In genomic region chr10:61534371-61535101, GRCm38 (mm10) we compare ENCODE assay signal across 8 mouse cellular contexts. TPM values are rescaled to one million over a fixed set of nuclear protein-coding genes. Genes with fewer than 3 reads are reported as not detected.
DNase-seq lines count a peak whose midpoint lies in the region; ATAC-seq lines count a peak whose summit lies in the region.

No protein-coding gene starts in this region.

- H3K27ac ChIP-seq in forebrain, embryonic 13.5 days, result peak overlapping the region; percentile 95
- H3K27ac ChIP-seq in midbrain, embryonic 11.5 days (ENCODE audit: low read depth, low read length), result peak overlapping the region; percentile 90

- peak; percentile 11 for DNase-seq in 416B (ENCODE audit: low read depth)
- DNase-seq in T-cell, adult 2 months (ENCODE audit: low spot score), result peak; percentile 7
- peak; percentile 23 to 28 for DNase-seq in kidney, postnatal 36 days
- DNase-seq in midbrain, embryonic 11.5 days (ENCODE audit: low spot score, missing footprints), result peak; percentile 93
- no peak for DNase-seq in ovary, postnatal 14 days (ENCODE audit: low spot score)
- no peak for DNase-seq in thymus, postnatal 10 days (ENCODE audit: low spot score in 2 of 2)
- DNase-seq in thymus, postnatal 14 days, result no peak

- peak overlapping the region; percentile 47 for H3K9ac ChIP-seq in forebrain, embryonic 13.5 days
- peak overlapping the region; percentile 51 for H3K9ac ChIP-seq in midbrain, embryonic 11.5 days (ENCODE audit: low read length)

- H3K4me3 ChIP-seq in forebrain, embryonic 13.5 days, result no peak overlapping the region
- no peak overlapping the region for H3K4me3 ChIP-seq in midbrain, embryonic 11.5 days (ENCODE audit: low read depth, low read length)

- WGBS in forebrain, embryonic 13.5 days, result 23% methylated on average over 3 of the region's 3 CpGs
- WGBS in midbrain, embryonic 11.5 days, result 70% methylated on average over 3 of the region's 3 CpGs

- H3K4me1 ChIP-seq in forebrain, embryonic 13.5 days, result peaks cover 58% of the 10 kb centered on the region
- peaks cover 32% of the 10 kb centered on the region for H3K4me1 ChIP-seq in midbrain, embryonic 11.5 days (ENCODE audit: control insufficient read depth, insufficient read depth, low read length)

- H3K4me2 ChIP-seq in forebrain, embryonic 13.5 days, result peak overlapping the region; percentile 4; the same call in 1 of the 2 replicates
- peak overlapping the region; percentile 16; the same call in 1 of the 2 replicates for H3K4me2 ChIP-seq in midbrain, embryonic 11.5 days

- no peaks in the 10 kb centered on the region for H3K9me3 ChIP-seq in forebrain, embryonic 13.5 days (replicated peaks)
- no peaks in the 10 kb centered on the region for H3K9me3 ChIP-seq in midbrain, embryonic 11.5 days (ENCODE audit: control insufficient read depth, low read length)

- H3K27me3 ChIP-seq in forebrain, embryonic 13.5 days, result no peaks in the 10 kb centered on the region
- no peaks in the 10 kb centered on the region for H3K27me3 ChIP-seq in midbrain, embryonic 11.5 days (ENCODE audit: control insufficient read depth, insufficient read depth, low read length)

- H3K36me3 ChIP-seq in forebrain, embryonic 13.5 days (ENCODE audit: poor library complexity, severe bottlenecking), result no peaks in the 10 kb centered on the region
- H3K36me3 ChIP-seq in midbrain, embryonic 11.5 days (ENCODE audit: control insufficient read depth, insufficient read depth, low read length), result no peaks in the 10 kb centered on the region

- ATAC-seq in forebrain, embryonic 13.5 days, result peak; percentile 86
- peak; percentile 93 for ATAC-seq in midbrain, embryonic 11.5 days (ENCODE audit: low FRiP score)

RNA-seq across cellular contexts. Expression of gene Lrrc20, which starts 58.9 kb away (rescaled TPM):
- 16.4 and 17.5 TPM in 2 replicates for polyA plus RNA-seq in forebrain, embryonic 13.5 days (2015; fragmentation: Nextera tagmentation; extraction: Ambion mirVana)
- 9.8 and 11.3 TPM in 2 replicates for polyA plus RNA-seq in midbrain, embryonic 11.5 days (2014; fragmentation: Nextera tagmentation; extraction: Ambion mirVana)

Comparison
In these comparisons a context has a peak if more than half of its experiments do, and no peak if none do; other contexts are left out.
1. DNase-seq: peak in 416B (single experiment), T-cell, adult 2 months (single experiment), kidney, postnatal 36 days (2 of 2) and midbrain, embryonic 11.5 days (single experiment); none in ovary, postnatal 14 days (single experiment), thymus, postnatal 10 days (0 of 2) and thymus, postnatal 14 days (single experiment).